Mouse (Mus musculus): ENCODE measurements around the gene Kif11.
A peak's percentile ranks its signal among the peaks of the same experiment; 100 is the strongest.

Gene Kif11

GRCm38 (mm10) chr19:37375755-37376615 lies at the start of gene Kif11:
Kif11 (plus strand) TSS chr19:37376403.
- DNase-seq = peak; percentile 98

- DNase-seq = no peak
Observed at GRCm38 (mm10) chr19:37327216-37327615, 49.0 kb upstream of the Kif11 start.

GRCm38 (mm10) chr19:37332726-37333125 lies 43.5 kb upstream of the Kif11 start:
- DNase-seq = no peak

GRCm38 (mm10) chr19:37333357-37333756 lies 42.8 kb upstream of the Kif11 start:
- no peak for DNase-seq

- no peak for DNase-seq
Observed at GRCm38 (mm10) chr19:37335392-37335791, 40.8 kb upstream of the Kif11 start.

- no peak for DNase-seq
Observed at GRCm38 (mm10) chr19:37337752-37338151, 38.5 kb upstream of the Kif11 start, which contains the start of gene Ide. Ide (minus strand) TSS chr19:37337852.

GRCm38 (mm10) chr19:37340495-37340894 lies 35.7 kb upstream of the Kif11 start:
- peak; percentile 10 for DNase-seq

- no peak for DNase-seq
Observed at GRCm38 (mm10) chr19:37340931-37341330, 35.3 kb upstream of the Kif11 start.

GRCm38 (mm10) chr19:37343899-37344298 lies 32.3 kb upstream of the Kif11 start:
- DNase-seq = no peak

GRCm38 (mm10) chr19:37346258-37346657 lies 29.9 kb upstream of the Kif11 start:
- DNase-seq = no peak

GRCm38 (mm10) chr19:37348331-37348730 lies 27.9 kb upstream of the Kif11 start:
- no peak for DNase-seq

- DNase-seq = no peak
Observed at GRCm38 (mm10) chr19:37348952-37349351, 27.3 kb upstream of the Kif11 start.

- no peak for DNase-seq
Observed at GRCm38 (mm10) chr19:37352756-37353155, 23.4 kb upstream of the Kif11 start.

GRCm38 (mm10) chr19:37353331-37353730 lies 22.9 kb upstream of the Kif11 start:
- peak; percentile 13 for DNase-seq

GRCm38 (mm10) chr19:37360044-37360443 lies 16.2 kb upstream of the Kif11 start:
- no peak for DNase-seq

- DNase-seq = no peak
Observed at GRCm38 (mm10) chr19:37362545-37362944, 13.7 kb upstream of the Kif11 start.

- no peak for DNase-seq
Observed at GRCm38 (mm10) chr19:37363128-37363939, 12.9 kb upstream of the Kif11 start.

GRCm38 (mm10) chr19:37368990-37369389 lies 7.2 kb upstream of the Kif11 start:
- DNase-seq = no peak

- DNase-seq = no peak
Observed at GRCm38 (mm10) chr19:37369921-37370320, 6.3 kb upstream of the Kif11 start.

GRCm38 (mm10) chr19:37370356-37370755 lies 5.8 kb upstream of the Kif11 start:
- DNase-seq = peak; percentile 40

GRCm38 (mm10) chr19:37374941-37375754 lies 1.1 kb upstream of the Kif11 start:
- DNase-seq = peak; percentile 10

GRCm38 (mm10) chr19:37376841-37377240 lies 638 bp downstream of the Kif11 start:
- DNase-seq = no peak

Data from lung, postnatal 36 days (tissue).